Mouse (Mus musculus) myocyte (in vitro differentiated cells): ENCODE measurements around the gene Itm2c.

Experiments used
- CEBPB ChIP-seq: IDR thresholded peaks from 2 replicates; pipeline ENCODE4 v1.6.1; 2011; ENCODE audit warnings: mild to moderate bottlenecking, moderate library complexity; ENCODE audit not compliant: poor library complexity, insufficient read depth, severe bottlenecking
- MYOD1 ChIP-seq, 3 experiments: IDR thresholded peaks; one replicate each; pipeline ENCODE4 v1.6.1; 2011; ENCODE audit warnings: control low read depth in 2 of 3, low read depth in 2 of 3, mild to moderate bottlenecking in 2 of 3, moderate library complexity in 1 of 3; ENCODE audit not compliant: insufficient read length in 2 of 3, control insufficient read depth in 1 of 3
- MYOG ChIP-seq, 3 experiments: IDR thresholded peaks; one replicate each; pipeline ENCODE4 v1.6.1; 2011; ENCODE audit warnings: control low read depth in 2 of 3, low read depth in 2 of 3, mild to moderate bottlenecking in 2 of 3; ENCODE audit not compliant: insufficient read length in 2 of 3, control insufficient read depth in 1 of 3, insufficient read depth in 1 of 3
- POLR2A ChIP-seq: IDR thresholded peaks from one replicate; pipeline ENCODE4 v1.6.1; 2011; ENCODE audit warnings: low read depth, mild to moderate bottlenecking, control low read depth, moderate library complexity; ENCODE audit not compliant: insufficient read length
- POLR2AphosphoS2 ChIP-seq: IDR thresholded peaks from one replicate; pipeline ENCODE4 v1.6.1; 2011; ENCODE audit warnings: low read depth, control low read depth; ENCODE audit not compliant: insufficient read length
- SRF ChIP-seq: IDR thresholded peaks from one replicate; pipeline ENCODE4 v1.6.1; 2011; ENCODE audit warnings: low read depth; ENCODE audit not compliant: control insufficient read depth, insufficient read length
- USF1 ChIP-seq: IDR thresholded peaks from one replicate; pipeline ENCODE4 v1.6.1; 2011; ENCODE audit warnings: low read depth, mild to moderate bottlenecking, control low read depth, moderate library complexity

GRCm38 (mm10) chr1:85935148-85935852 lies 41.2 kb downstream of the Itm2c start:
- no peak for TF ChIP-seq CEBPB
- TF ChIP-seq USF1: no peak
- no peak for TF ChIP-seq POLR2A
- TF ChIP-seq MYOD1 (IDR thresholded peaks at IDR 0.05; ENCODE audit: control insufficient read depth in 1 of 3, insufficient read length in 2 of 3, low read depth in 2 of 3): no peak
- no peak for TF ChIP-seq POLR2AphosphoS2
- TF ChIP-seq MYOG (IDR thresholded peaks at IDR 0.05; ENCODE audit: control insufficient read depth in 1 of 3, insufficient read depth in 1 of 3, insufficient read length in 2 of 3, low read depth in 2 of 3): no peak
- no peak for TF ChIP-seq SRF
